Mouse (Mus musculus) adrenal gland (tissue): ENCODE data around the gene Pex6.
"Not testable (repeated sequence)": the region's sequence is repeated elsewhere in the genome, so short reads cannot be mapped to it uniquely, and the experiment has no call there.

Experiments used
- intact Hi-C: fragments of 180-260 bp; cut with DNase I; formaldehyde crosslinking; loops from one replicate; pipeline ENCODE4 v1.15.1; 2025

Pex6 gene

GRCm38 (mm10) chr17:46728021-46728420, 16.8 kb downstream of the Pex6 start:
- intact Hi-C loops = no loop called here

GRCm38 (mm10) chr17:46728496-46728895, 17.2 kb downstream of the Pex6 start:
- intact Hi-C loops = no loop called here

GRCm38 (mm10) chr17:46728904-46729318, 17.6 kb downstream of the Pex6 start, which contains the start of gene Gnmt:
TSS of gene Gnmt (minus strand) at chr17:46729168.
- intact Hi-C loops = no loop called here

- intact Hi-C loops = no loop called here
Observed at GRCm38 (mm10) chr17:46734055-46734454, 22.8 kb downstream of the Pex6 start.

- intact Hi-C loops = no loop called here
Observed at GRCm38 (mm10) chr17:46735287-46735686, 24.0 kb downstream of the Pex6 start.

GRCm38 (mm10) chr17:46736160-46736559, 24.9 kb downstream of the Pex6 start:
- intact Hi-C loops = no loop called here

- intact Hi-C loops = no loop called here
Observed at GRCm38 (mm10) chr17:46741305-46741704, 30.0 kb downstream of the Pex6 start.

GRCm38 (mm10) chr17:46742986-46743385, 31.7 kb downstream of the Pex6 start:
- intact Hi-C loops = no loop called here

- intact Hi-C loops = no loop called here
Observed at GRCm38 (mm10) chr17:46745506-46745905, 34.2 kb downstream of the Pex6 start.

- intact Hi-C loops = no loop called here
Observed at GRCm38 (mm10) chr17:46747234-46747633, 36.0 kb downstream of the Pex6 start.

GRCm38 (mm10) chr17:46747806-46748205, 36.5 kb downstream of the Pex6 start:
- intact Hi-C loops = no loop called here

- intact Hi-C loops = no loop called here
Observed at GRCm38 (mm10) chr17:46749282-46749681, 38.0 kb downstream of the Pex6 start.

- intact Hi-C loops = no loop called here
Observed at GRCm38 (mm10) chr17:46750580-46750979, 39.3 kb downstream of the Pex6 start.

GRCm38 (mm10) chr17:46751056-46751793, 40.0 kb downstream of the Pex6 start:
- intact Hi-C loops = no loop called here

- intact Hi-C loops = no loop called here
Observed at GRCm38 (mm10) chr17:46751794-46752556, 40.7 kb downstream of the Pex6 start, which contains the start of gene Cnpy3. TSS of gene Cnpy3 (minus strand) at chr17:46752214.

- intact Hi-C loops = no loop called here
Observed at GRCm38 (mm10) chr17:46758753-46759152, 47.5 kb downstream of the Pex6 start.

GRCm38 (mm10) chr17:46763544-46763943, 52.3 kb downstream of the Pex6 start, which contains the start of gene Ptcra:
TSS of gene Ptcra (minus strand) at chr17:46763712.
- intact Hi-C loops = no loop called here

- intact Hi-C loops = not testable (repeated sequence)
Observed at GRCm38 (mm10) chr17:46764916-46765315, 53.7 kb downstream of the Pex6 start.

GRCm38 (mm10) chr17:46767868-46768267, 56.6 kb downstream of the Pex6 start:
- intact Hi-C loops = no loop called here

- intact Hi-C loops = no loop called here
Observed at GRCm38 (mm10) chr17:46770546-46770945, 59.3 kb downstream of the Pex6 start.

GRCm38 (mm10) chr17:46771025-46771424, 59.8 kb downstream of the Pex6 start:
- intact Hi-C loops = no loop called here

GRCm38 (mm10) chr17:46771616-46772015, 60.4 kb downstream of the Pex6 start:
- intact Hi-C loops = no loop called here
